Mouse (Mus musculus): ENCODE data around the gene Spr. TPM values are rescaled to one million over a fixed set of nuclear protein-coding genes. Genes with fewer than 3 reads are reported as not detected.
A peak's percentile ranks its signal among the peaks of the same experiment; 100 is the strongest.

The Spr gene
- 66.2 and 70.7 TPM in 2 replicates for polyA plus RNA-seq (2015; fragmentation: Nextera tagmentation; extraction: Ambion mirVana)

DNA sequence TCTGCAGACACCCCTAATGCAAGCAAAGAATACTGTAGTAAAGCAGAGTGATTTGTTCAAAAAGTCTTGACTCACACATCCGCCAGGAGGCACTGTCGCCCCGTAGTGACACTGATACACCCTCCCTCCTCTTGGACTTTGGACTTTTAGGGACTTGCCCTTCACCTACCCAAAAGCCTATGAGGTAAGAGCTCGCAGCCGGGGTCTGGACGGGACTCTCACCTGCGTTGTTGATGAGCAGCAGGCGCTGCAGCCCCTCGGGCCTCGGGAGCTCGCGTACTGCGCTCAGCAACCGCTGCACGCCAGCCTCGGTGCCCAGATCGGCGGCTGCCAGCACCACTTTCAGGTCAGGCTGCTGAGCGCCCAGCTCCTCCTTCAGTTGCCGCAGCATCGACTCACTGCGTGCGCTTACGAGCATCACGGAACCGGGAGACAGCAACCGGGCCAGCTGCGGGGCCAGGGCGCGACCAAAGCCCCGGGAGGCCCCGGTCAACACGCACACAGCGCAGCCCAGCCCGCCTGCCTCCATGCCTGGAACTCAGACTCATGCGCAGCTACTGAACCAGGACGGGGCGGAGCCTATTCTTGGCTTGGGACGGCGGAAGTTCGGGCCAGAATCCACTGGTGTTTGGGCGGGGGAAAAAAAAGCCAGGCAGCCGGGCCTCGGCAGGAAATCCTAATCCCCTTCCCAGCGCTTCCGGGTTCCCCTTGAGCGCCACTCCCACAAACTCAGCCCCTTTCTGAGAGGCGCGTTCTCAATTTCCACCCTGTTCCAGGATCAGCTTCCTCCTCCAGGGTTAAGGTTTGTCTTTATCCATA is at the start of gene Spr:
Gene Spr, minus strand, starts transcription at position 550 of the 819 bp plus-strand sequence.
- H3K4me3 ChIP-seq (ENCODE audit: low read depth, low read length), result peak within 1 kb of the TSS; percentile 86
- H3K27me3 ChIP-seq (replicated peaks; ENCODE audit: control insufficient read depth, insufficient read depth, low read length), result no peaks in the 10 kb centered on the region
- peak; percentile 90 for ATAC-seq
- under 1% methylated on average over 49 of the region's 49 CpGs for WGBS
- peak within 1 kb of the TSS; percentile 77 for H3K9ac ChIP-seq (ENCODE audit: low read depth, low read length)
- no peaks in the 10 kb centered on the region for H3K9me3 ChIP-seq (ENCODE audit: control insufficient read depth)
- H3K36me3 ChIP-seq (ENCODE audit: control insufficient read depth, insufficient read depth), result peaks cover 18% of the 10 kb centered on the region
- peak within 1 kb of the TSS; percentile 96 for H3K27ac ChIP-seq (ENCODE audit: low read depth, low read length)
- H3K4me1 ChIP-seq (replicated peaks; ENCODE audit: control insufficient read depth, insufficient read depth, low read length), result no peaks in the 10 kb centered on the region
- peak within 1 kb of the TSS; percentile 80 for H3K4me2 ChIP-seq (replicated peaks; ENCODE audit: low read depth)
- peak; percentile 93 for TF ChIP-seq CTCF (IDR thresholded peaks at IDR 0.05; ENCODE audit: low read depth)

GRCm38 (mm10) chr6:85186744-85187059 is 49.1 kb upstream of the Spr start:
- no peak overlapping the region for H3K9ac ChIP-seq (ENCODE audit: low read depth, low read length)
- H3K4me3 ChIP-seq (ENCODE audit: low read depth, low read length), result peak overlapping the region; percentile 38; the same call in 1 of the 2 replicates
- ATAC-seq, result no peak
- H3K4me1 ChIP-seq (replicated peaks; ENCODE audit: control insufficient read depth, insufficient read depth, low read length), result no peaks in the 10 kb centered on the region; the same call in 1 of the 2 replicates
- peaks cover 69% of the 10 kb centered on the region for H3K27me3 ChIP-seq (replicated peaks; ENCODE audit: control insufficient read depth, insufficient read depth, low read length)
- H3K9me3 ChIP-seq (ENCODE audit: control insufficient read depth), result no peaks in the 10 kb centered on the region
- H3K4me2 ChIP-seq (replicated peaks; ENCODE audit: low read depth), result peak overlapping the region; percentile 67; the same call in 1 of the 2 replicates
- 2% methylated on average over 15 of the region's 15 CpGs for WGBS
- no peak overlapping the region for H3K27ac ChIP-seq (ENCODE audit: low read depth, low read length)
- TF ChIP-seq CTCF (IDR thresholded peaks at IDR 0.05; ENCODE audit: low read depth), result no peak
- no peaks in the 10 kb centered on the region for H3K36me3 ChIP-seq (ENCODE audit: control insufficient read depth, insufficient read depth)

DNA sequence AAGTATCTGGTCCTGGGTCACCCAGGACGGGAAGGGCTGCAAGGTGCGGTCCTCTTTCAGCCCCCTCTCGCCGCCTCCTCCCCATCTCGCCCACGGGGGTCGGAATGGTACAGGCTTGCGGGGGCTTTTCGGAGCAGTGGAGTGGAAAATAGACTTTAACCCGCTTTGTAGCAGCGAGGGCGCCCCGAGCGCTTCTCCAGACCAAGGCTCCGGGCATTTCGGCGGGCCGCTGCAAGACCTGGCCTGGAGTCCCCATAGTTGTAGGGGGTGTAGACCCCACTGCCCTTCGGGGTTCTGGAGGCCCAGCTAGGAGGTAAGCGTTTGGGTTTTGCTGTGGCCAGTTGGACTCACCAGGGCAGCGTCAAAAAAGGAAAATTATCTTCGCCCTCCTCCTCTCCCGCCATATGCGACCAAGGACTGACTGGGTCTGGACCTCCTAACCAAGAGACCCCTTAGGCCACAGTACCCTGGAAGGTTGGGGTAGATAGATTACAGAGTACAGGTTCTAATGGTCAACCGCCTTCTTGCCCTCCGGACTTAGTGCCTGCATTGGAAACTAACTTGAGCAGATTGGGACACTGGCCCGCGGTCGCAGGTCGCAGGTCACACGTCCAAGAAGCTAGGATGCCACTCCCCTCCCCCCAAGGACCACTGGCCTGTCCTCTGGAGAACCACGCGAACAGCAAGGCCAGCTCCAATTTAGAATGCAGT is 48.6 kb upstream of the Spr start:
- H3K4me1 ChIP-seq (replicated peaks; ENCODE audit: control insufficient read depth, insufficient read depth, low read length), result no peaks in the 10 kb centered on the region; the same call in 1 of the 2 replicates
- peaks cover 65% of the 10 kb centered on the region for H3K27me3 ChIP-seq (replicated peaks; ENCODE audit: control insufficient read depth, insufficient read depth, low read length)
- H3K27ac ChIP-seq (ENCODE audit: low read depth, low read length), result no peak overlapping the region
- H3K9me3 ChIP-seq (ENCODE audit: control insufficient read depth), result no peaks in the 10 kb centered on the region
- ATAC-seq, result no peak
- TF ChIP-seq CTCF (IDR thresholded peaks at IDR 0.05; ENCODE audit: low read depth), result no peak
- no peak overlapping the region for H3K9ac ChIP-seq (ENCODE audit: low read depth, low read length)
- no peaks in the 10 kb centered on the region for H3K36me3 ChIP-seq (ENCODE audit: control insufficient read depth, insufficient read depth)
- H3K4me3 ChIP-seq (ENCODE audit: low read depth, low read length), result peak overlapping the region; percentile 38; the same call in 1 of the 2 replicates
- peak overlapping the region; percentile 40; the same call in 1 of the 2 replicates for H3K4me2 ChIP-seq (replicated peaks; ENCODE audit: low read depth)
- WGBS, result 5% methylated on average over 33 of the region's 33 CpGs

DNA sequence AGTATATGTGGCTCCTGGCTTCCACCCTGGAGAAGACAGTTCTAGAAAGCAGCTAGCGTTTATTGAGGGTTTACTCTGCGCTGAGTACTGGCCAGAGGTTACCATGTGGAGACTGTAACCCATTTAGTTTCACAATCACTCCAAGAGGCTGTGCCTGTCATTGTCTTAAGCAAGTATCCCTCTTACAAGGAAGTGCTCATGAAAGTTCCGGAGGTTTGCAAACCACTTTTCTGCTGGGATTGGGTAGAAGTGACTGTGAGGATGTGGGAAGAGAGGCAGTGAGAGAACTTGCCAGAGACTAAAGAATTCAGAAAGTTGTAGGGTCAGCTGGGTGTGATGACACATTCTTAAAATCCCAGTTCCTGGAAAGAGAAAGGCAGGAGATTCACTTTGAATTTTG is 46.4 kb upstream of the Spr start:
- WGBS, result 45% methylated on average over 3 of the region's 3 CpGs
- ATAC-seq, result no peak
- no peak for TF ChIP-seq CTCF (IDR thresholded peaks at IDR 0.05; ENCODE audit: low read depth)

DNA sequence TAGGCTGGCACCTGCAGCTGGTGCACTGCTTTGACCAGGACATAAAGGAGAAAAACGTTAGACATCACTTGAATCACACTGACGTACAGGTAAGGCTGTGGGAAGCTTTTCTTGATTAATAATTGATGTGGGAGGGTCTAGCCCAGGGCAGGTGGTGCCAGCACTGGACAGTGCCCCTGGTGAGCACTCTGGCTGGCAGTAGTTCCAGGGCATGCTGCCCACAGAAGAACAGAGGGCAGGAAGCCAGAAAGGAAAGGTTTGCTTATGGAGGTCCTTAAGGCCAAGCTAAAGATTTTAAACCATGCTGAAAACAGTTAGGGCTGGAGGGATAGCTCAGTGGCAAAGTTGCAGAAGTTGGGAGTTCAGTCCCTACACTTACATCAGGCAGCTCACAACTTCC is 42.5 kb upstream of the Spr start:
- Histone ChIP-seq H3K4me1 (replicated peaks; ENCODE audit: control insufficient read depth, insufficient read depth, low read length) (no peaks in the 10 kb centered on the region), H3K36me3 (ENCODE audit: control insufficient read depth, insufficient read depth) (no peaks in the 10 kb centered on the region), H3K9me3 (ENCODE audit: control insufficient read depth) (no peaks in the 10 kb centered on the region), H3K27ac (ENCODE audit: low read depth, low read length) (no peak overlapping the region), H3K4me3 (ENCODE audit: low read depth, low read length) (no peak overlapping the region), H3K4me2 (replicated peaks; ENCODE audit: low read depth) (no peak overlapping the region), H3K27me3 (replicated peaks; ENCODE audit: control insufficient read depth, insufficient read depth, low read length) (peaks cover 8% of the 10 kb centered on the region), H3K9ac (ENCODE audit: low read depth, low read length) (no peak overlapping the region)
- 66% methylated on average over 2 of the region's 2 CpGs for WGBS
- ATAC-seq, result no peak
- no peak for TF ChIP-seq CTCF (IDR thresholded peaks at IDR 0.05; ENCODE audit: low read depth)

More for the DNA sequence above, 46.4 kb upstream of the Spr start:
- H3K36me3 ChIP-seq (ENCODE audit: control insufficient read depth, insufficient read depth), result no peaks in the 10 kb centered on the region
- no peak overlapping the region for H3K4me2 ChIP-seq (replicated peaks; ENCODE audit: low read depth)
- no peaks in the 10 kb centered on the region for H3K9me3 ChIP-seq (ENCODE audit: control insufficient read depth)
- H3K4me3 ChIP-seq (ENCODE audit: low read depth, low read length), result no peak overlapping the region
- no peak overlapping the region for H3K27ac ChIP-seq (ENCODE audit: low read depth, low read length)
- H3K9ac ChIP-seq (ENCODE audit: low read depth, low read length), result no peak overlapping the region
- no peaks in the 10 kb centered on the region for H3K4me1 ChIP-seq (replicated peaks; ENCODE audit: control insufficient read depth, insufficient read depth, low read length)
- H3K27me3 ChIP-seq (replicated peaks; ENCODE audit: control insufficient read depth, insufficient read depth, low read length), result peaks cover 44% of the 10 kb centered on the region

GRCm38 (mm10) chr6:85179569-85179968 is 42.0 kb upstream of the Spr start:
- ATAC-seq, result no peak
- peak; percentile 40; the same call in 1 of the 2 replicates for TF ChIP-seq CTCF (IDR thresholded peaks at IDR 0.05; ENCODE audit: low read depth)
- H3K36me3 ChIP-seq (ENCODE audit: control insufficient read depth, insufficient read depth), result no peaks in the 10 kb centered on the region
- no peaks in the 10 kb centered on the region for H3K4me1 ChIP-seq (replicated peaks; ENCODE audit: control insufficient read depth, insufficient read depth, low read length)
- H3K27ac ChIP-seq (ENCODE audit: low read depth, low read length), result no peak overlapping the region
- WGBS, result 72% methylated on average over 3 of the region's 3 CpGs
- H3K27me3 ChIP-seq (replicated peaks; ENCODE audit: control insufficient read depth, insufficient read depth, low read length), result peaks cover 7% of the 10 kb centered on the region
- H3K9ac ChIP-seq (ENCODE audit: low read depth, low read length), result no peak overlapping the region
- H3K9me3 ChIP-seq (ENCODE audit: control insufficient read depth), result no peaks in the 10 kb centered on the region
- H3K4me3 ChIP-seq (ENCODE audit: low read depth, low read length), result no peak overlapping the region
- no peak overlapping the region for H3K4me2 ChIP-seq (replicated peaks; ENCODE audit: low read depth)
